Mouse (Mus musculus): ENCODE data around the gene Clcnkb. TPM values are rescaled to one million over a fixed set of nuclear protein-coding genes. Genes with fewer than 3 reads are reported as not detected.

Clcnkb gene
- total and polyA plus RNA-seq, 3 experiments, result not detected

GRCm38 (mm10) chr4:141379674-141380073 lies 36.1 kb downstream of the Clcnkb start:
- Histone ChIP-seq H3K4me1 (ENCODE audit: control insufficient read depth in 1 of 2, insufficient read depth in 2 of 2, low read length in 2 of 2) (no peaks in the 10 kb centered on the region), H3K79me2 (ENCODE audit: control insufficient read depth, insufficient read depth, low read length, poor library complexity) (no peaks in the 10 kb centered on the region), H3K27ac (ENCODE audit: control insufficient read depth, low read depth, low read length) (no peak overlapping the region), H3K36me3 (ENCODE audit: control insufficient read depth in 1 of 2, insufficient read depth in 2 of 2, low read length in 2 of 2) (no peaks in the 10 kb centered on the region), H3K27me3 (ENCODE audit: control insufficient read depth in 1 of 2, insufficient read depth in 2 of 2, low read length in 2 of 2) (no peaks in the 10 kb centered on the region; a peak in 2 of 4 replicates), H3K4me3 (ENCODE audit: control insufficient read depth in 1 of 2, insufficient read depth in 1 of 2, low read depth in 2 of 2, low read length in 2 of 2) (no peak overlapping the region), H3K9ac (ENCODE audit: control insufficient read depth, low read depth, low read length, poor library complexity, severe bottlenecking) (no peak overlapping the region), H3K9me3 (replicated peaks; ENCODE audit: insufficient read depth, low read length) (no peaks in the 10 kb centered on the region)
- no peak for TF ChIP-seq USF2 (IDR thresholded peaks at IDR 0.05; ENCODE audit: borderline replicate concordance in 1 of 2, insufficient read depth in 1 of 2, low read depth in 1 of 2, low read length in 2 of 2)
- no peak for TF ChIP-seq MYC (IDR thresholded peaks at IDR 0.05; ENCODE audit: low read depth, low read length)
- TF ChIP-seq ETS1 (IDR thresholded peaks at IDR 0.05; ENCODE audit: low read depth, low read length), result no peak
- TF ChIP-seq UBTF (IDR thresholded peaks at IDR 0.05; ENCODE audit: borderline replicate concordance, insufficient read depth, low read depth, low read length), result no peak
- no peak for DNase-seq (ENCODE audit: low read depth, low spot score)

- Histone ChIP-seq H3K4me3 (ENCODE audit: control insufficient read depth in 1 of 2, insufficient read depth in 1 of 2, low read depth in 2 of 2, low read length in 2 of 2) (no peak overlapping the region), H3K9me3 (replicated peaks; ENCODE audit: insufficient read depth, low read length) (no peaks in the 10 kb centered on the region), H3K9ac (ENCODE audit: control insufficient read depth, low read depth, low read length, poor library complexity, severe bottlenecking) (no peak overlapping the region), H3K27me3 (ENCODE audit: control insufficient read depth in 1 of 2, insufficient read depth in 2 of 2, low read length in 2 of 2) (peaks cover 0 to 2% of the 10 kb centered on the region in 2 experiments; a peak in 2 of 4 replicates), H3K27ac (ENCODE audit: control insufficient read depth, low read depth, low read length) (no peak overlapping the region), H3K36me3 (ENCODE audit: control insufficient read depth in 1 of 2, insufficient read depth in 2 of 2, low read length in 2 of 2) (no peaks in the 10 kb centered on the region), H3K4me1 (ENCODE audit: control insufficient read depth in 1 of 2, insufficient read depth in 2 of 2, low read length in 2 of 2) (no peaks in the 10 kb centered on the region), H3K79me2 (ENCODE audit: control insufficient read depth, insufficient read depth, low read length, poor library complexity) (no peaks in the 10 kb centered on the region)
- TF ChIP-seq ZKSCAN1 (IDR thresholded peaks at IDR 0.05; ENCODE audit: low read depth, low read length) (no peak), POLR2AphosphoS5 (IDR thresholded peaks at IDR 0.05; ENCODE audit: borderline replicate concordance, low read depth, low read length) (no peak), RAD21 (IDR thresholded peaks at IDR 0.05; ENCODE audit: low read depth, low read length) (no peak), MAX (IDR thresholded peaks at IDR 0.05; ENCODE audit: low read length) (no peak), USF2 (IDR thresholded peaks at IDR 0.05; ENCODE audit: borderline replicate concordance in 1 of 2, insufficient read depth in 1 of 2, low read depth in 1 of 2, low read length in 2 of 2) (no peak), MYB (IDR thresholded peaks at IDR 0.05; ENCODE audit: low read depth, low read length) (no peak), EP300 (IDR thresholded peaks at IDR 0.05; ENCODE audit: low read depth in 1 of 2, low read length in 2 of 2) (no peak), NELFE (IDR thresholded peaks at IDR 0.05; ENCODE audit: low read depth, low read length) (no peak), MAFK (IDR thresholded peaks at IDR 0.05; ENCODE audit: borderline replicate concordance, low read depth, low read length) (no peak)
- no peak for DNase-seq (ENCODE audit: low read depth, low spot score)
These were observed 43.4 kb downstream of the Clcnkb start for GRCm38 (mm10) chr4:141372426-141372825.

GRCm38 (mm10) chr4:141367997-141368791 lies 47.6 kb downstream of the Clcnkb start, which contains the start of gene Fam131c:
Gene Fam131c (plus strand): TSS chr4:141368220.
- no peak within 1 kb of the TSS for H3K4me3 ChIP-seq (ENCODE audit: control insufficient read depth in 1 of 2, insufficient read depth in 1 of 2, low read depth in 2 of 2, low read length in 2 of 2)
- no peaks in the 10 kb centered on the region for H3K4me1 ChIP-seq (ENCODE audit: control insufficient read depth in 1 of 2, insufficient read depth in 2 of 2, low read length in 2 of 2)
- H3K36me3 ChIP-seq (ENCODE audit: control insufficient read depth in 1 of 2, insufficient read depth in 2 of 2, low read length in 2 of 2), result no peaks in the 10 kb centered on the region
- no peaks in the 10 kb centered on the region for H3K79me2 ChIP-seq (ENCODE audit: control insufficient read depth, insufficient read depth, low read length, poor library complexity)
- TF ChIP-seq MXI1 (IDR thresholded peaks at IDR 0.05; ENCODE audit: low read depth, low read length) (no peak), NRF1 (IDR thresholded peaks at IDR 0.05; ENCODE audit: insufficient read depth, low read depth, low read length, poor library complexity, severe bottlenecking) (no peak)
- H3K9ac ChIP-seq (ENCODE audit: control insufficient read depth, low read depth, low read length, poor library complexity, severe bottlenecking), result no peak within 1 kb of the TSS
- no peak within 1 kb of the TSS for H3K27ac ChIP-seq (ENCODE audit: control insufficient read depth, low read depth, low read length)
- DNase-seq (ENCODE audit: low read depth, low spot score), result no peak
- H3K9me3 ChIP-seq (replicated peaks; ENCODE audit: insufficient read depth, low read length), result no peaks in the 10 kb centered on the region
- peaks cover 2 to 4% of the 10 kb centered on the region in 2 experiments; a peak in 2 of 4 replicates for H3K27me3 ChIP-seq (ENCODE audit: control insufficient read depth in 1 of 2, insufficient read depth in 2 of 2, low read length in 2 of 2)
